Mouse (Mus musculus) midbrain, embryonic 14.5 days (tissue): Measurements from ENCODE around the gene Mcts1. TPM values are rescaled to one million over a fixed set of nuclear protein-coding genes. Genes with fewer than 3 reads are reported as not detected.

ENCODE experiments used
- ATAC-seq: fragments of 200-750 bp; cut with Nextera tagmentation; 2 replicates; pipeline ENCODE4 v1.8.0; 2017; ENCODE audit warnings: moderate number of reproducible peaks, moderate library complexity; ENCODE audit not compliant: low FRiP score, low TSS enrichment
- DNase-seq: peaks from one replicate; pipeline ENCODE4 v3.0.0-alpha.2; 2015
- H3K27ac ChIP-seq: fragments of 300-500 bp; sonication (generic); replicated peaks from 2 replicates; pipeline ENCODE4 v1.5.1; 2014; ENCODE audit warnings: mild to moderate bottlenecking, low read depth, low read length, moderate library complexity
- H3K27me3 ChIP-seq: fragments of 300-500 bp; sonication (generic); 2 replicates; pipeline ENCODE4 v1.6.1; 2014; ENCODE audit warnings: low read length, control low read depth, mixed read lengths; ENCODE audit not compliant: control insufficient read depth, insufficient read depth
- H3K36me3 ChIP-seq: fragments of 300-500 bp; sonication (generic); 2 replicates; pipeline ENCODE4 v1.6.1; 2014; ENCODE audit warnings: low read length, control low read depth; ENCODE audit not compliant: control insufficient read depth, insufficient read depth
- H3K4me1 ChIP-seq: fragments of 300-500 bp; sonication (generic); 2 replicates; pipeline ENCODE4 v1.6.1; 2014; ENCODE audit warnings: mild to moderate bottlenecking, antibody characterized with exemption, low read length, control low read depth; ENCODE audit not compliant: control insufficient read depth, insufficient read depth
- H3K4me2 ChIP-seq: fragments of 300-500 bp; sonication (generic); 2 replicates; pipeline ENCODE4 v1.6.1; 2014; ENCODE audit warnings: mild to moderate bottlenecking, low read length, moderate library complexity
- H3K4me3 ChIP-seq: fragments of 300-500 bp; sonication (generic); replicated peaks from 2 replicates; pipeline ENCODE4 v1.5.1; 2014; ENCODE audit warnings: low read depth, low read length
- H3K9ac ChIP-seq: fragments of 300-500 bp; sonication (generic); replicated peaks from 2 replicates; pipeline ENCODE4 v1.6.1; 2014; ENCODE audit warnings: mild to moderate bottlenecking, low read length, moderate library complexity
- H3K9me3 ChIP-seq: fragments of 300-500 bp; sonication (generic); 2 replicates; pipeline ENCODE4 v1.6.1; 2016; ENCODE audit warnings: low read length, control low read depth, mixed read lengths; ENCODE audit not compliant: control insufficient read depth
- WGBS: fragments of 180-500 bp; shearing (Covaris S2); extraction: QIAGEN DNeasy Blood & Tissue Kit; methylation state at CpG from one replicate; pipeline ENCODE4 v1.1.7; 2014; 5-methylcytosine and 5-hydroxymethylcytosine counted together
- polyA plus RNA-seq: library from polyadenylated mRNA; unstranded; fragments of >200 nt; fragmentation: Nextera tagmentation; extraction: Ambion mirVana; gene quantifications from 2 replicates; pipeline ENCODE4 v1.2.1, GENCODE M21; 2014

Mcts1 gene
- polyA plus RNA-seq, 1 experiment from 2014 or later: 167 TPM

- Histone ChIP-seq H3K4me1 (no peaks in the 10 kb centered on the region), H3K36me3 (no peaks in the 10 kb centered on the region), H3K4me2 (no peak overlapping the region), H3K27me3 (no peaks in the 10 kb centered on the region), H3K27ac (no peak overlapping the region), H3K9ac (no peak overlapping the region), H3K9me3 (no peaks in the 10 kb centered on the region), H3K4me3 (no peak overlapping the region)
- DNase-seq: no peak
- 72% methylated on average over 4 of the region's 4 CpGs for WGBS
- no peak for ATAC-seq
Observed at GRCm38 (mm10) chrX:38642183-38642582, 41.8 kb downstream of the Mcts1 start.

GRCm38 (mm10) chrX:38650404-38651039, 50.1 kb downstream of the Mcts1 start:
- no peak overlapping the region for H3K4me3 ChIP-seq
- DNase-seq: no peak
- H3K9ac ChIP-seq: no peak overlapping the region
- H3K4me2 ChIP-seq: no peak overlapping the region
- no peak overlapping the region for H3K27ac ChIP-seq
- 69% methylated on average over 9 of the region's 9 CpGs for WGBS
- H3K36me3 ChIP-seq: no peaks in the 10 kb centered on the region
- no peaks in the 10 kb centered on the region for H3K4me1 ChIP-seq
- no peak for ATAC-seq
- no peaks in the 10 kb centered on the region for H3K9me3 ChIP-seq
- H3K27me3 ChIP-seq: no peaks in the 10 kb centered on the region

- ATAC-seq (no peak), DNase-seq (no peak)
- Histone ChIP-seq H3K27me3 (no peaks in the 10 kb centered on the region), H3K9ac (no peak overlapping the region), H3K4me3 (no peak overlapping the region), H3K36me3 (no peaks in the 10 kb centered on the region), H3K4me1 (no peaks in the 10 kb centered on the region), H3K4me2 (no peak overlapping the region), H3K9me3 (no peaks in the 10 kb centered on the region), H3K27ac (no peak overlapping the region)
- 31% methylated on average over 5 of the region's 7 CpGs for WGBS
Observed at GRCm38 (mm10) chrX:38651167-38651566, 50.8 kb downstream of the Mcts1 start.

- Histone ChIP-seq H3K4me1 (no peaks in the 10 kb centered on the region), H3K36me3 (no peaks in the 10 kb centered on the region), H3K4me2 (no peak overlapping the region), H3K9ac (no peak overlapping the region), H3K4me3 (no peak overlapping the region), H3K27ac (no peak overlapping the region), H3K9me3 (no peaks in the 10 kb centered on the region), H3K27me3 (no peaks in the 10 kb centered on the region)
- no peak for ATAC-seq
- 86% methylated on average over 1 of the region's 1 CpGs for WGBS
- no peak for DNase-seq
Observed at GRCm38 (mm10) chrX:38653181-38653580, 52.8 kb downstream of the Mcts1 start.

- Histone ChIP-seq H3K4me2 (no peak overlapping the region), H3K9me3 (no peaks in the 10 kb centered on the region), H3K9ac (no peak overlapping the region), H3K27me3 (no peaks in the 10 kb centered on the region), H3K27ac (no peak overlapping the region), H3K4me3 (no peak overlapping the region), H3K36me3 (no peaks in the 10 kb centered on the region), H3K4me1 (no peaks in the 10 kb centered on the region)
- no peak for DNase-seq
- WGBS: 84% methylated on average over 5 of the region's 5 CpGs
- ATAC-seq: no peak
Observed at GRCm38 (mm10) chrX:38654681-38655080, 54.3 kb downstream of the Mcts1 start.

- no peaks in the 10 kb centered on the region for H3K9me3 ChIP-seq
- ATAC-seq (no peak), DNase-seq (no peak)
- no peaks in the 10 kb centered on the region for H3K4me1 ChIP-seq
- no peak overlapping the region for H3K4me2 ChIP-seq
- H3K36me3 ChIP-seq: no peaks in the 10 kb centered on the region
- no peak overlapping the region for H3K9ac ChIP-seq
- H3K4me3 ChIP-seq: no peak overlapping the region
- H3K27ac ChIP-seq: no peak overlapping the region
- WGBS: 68% methylated on average over 4 of the region's 4 CpGs
- no peaks in the 10 kb centered on the region for H3K27me3 ChIP-seq
Observed at GRCm38 (mm10) chrX:38656206-38656883, 56.0 kb downstream of the Mcts1 start.

Other genes with a start within 250 kb of the Mcts1 start
- gene Lamp2, start 144.1 kb upstream of the Mcts1 start, polyA plus RNA-seq: 42.4 and 74.1 TPM in 2 replicates
- gene Cul4b, start 24.4 kb upstream of the Mcts1 start, polyA plus RNA-seq: 20.4 and 26.0 TPM in 2 replicates
- gene C1galt1c1, start 34.5 kb downstream of the Mcts1 start, polyA plus RNA-seq: 26.1 and 27.3 TPM in 2 replicates
- gene 6030498E09Rik, start 172.1 kb downstream of the Mcts1 start, polyA plus RNA-seq: not detected in 2 replicates